Mouse (Mus musculus) embryonic facial prominence, embryonic 12.5 days (tissue): ENCODE results near the gene Apoa2. TPM values are rescaled to one million over a fixed set of nuclear protein-coding genes. Genes with fewer than 3 reads are reported as not detected.

ENCODE experiments used
- ATAC-seq: fragments of 200-750 bp; cut with Nextera tagmentation; 2 replicates; pipeline ENCODE4 v1.8.0; 2017; ENCODE audit not compliant: insufficient number of reproducible peaks, insufficient read depth, low FRiP score, low TSS enrichment
- H3K27ac ChIP-seq: fragments of 300-500 bp; sonication (generic); 2 replicates; pipeline ENCODE4 v1.5.1; 2016; ENCODE audit warnings: mild to moderate bottlenecking
- H3K27me3 ChIP-seq: fragments of 300-500 bp; sonication (generic); 2 replicates; pipeline ENCODE4 v1.6.1; 2016; ENCODE audit warnings: mild to moderate bottlenecking, moderate library complexity
- H3K36me3 ChIP-seq: fragments of 300-500 bp; sonication (generic); 2 replicates; pipeline ENCODE4 v1.6.1; 2016; ENCODE audit warnings: mild to moderate bottlenecking
- H3K4me1 ChIP-seq: fragments of 300-500 bp; sonication (generic); 2 replicates; pipeline ENCODE4 v1.6.1; 2016
- H3K4me2 ChIP-seq: fragments of 300-500 bp; sonication (generic); replicated peaks from 2 replicates; pipeline ENCODE4 v1.6.1; 2016; ENCODE audit warnings: mild to moderate bottlenecking, moderate library complexity
- H3K4me3 ChIP-seq: fragments of 300-500 bp; sonication (generic); 2 replicates; pipeline ENCODE4 v1.5.1; 2016; ENCODE audit warnings: mild to moderate bottlenecking
- H3K9ac ChIP-seq: fragments of 300-500 bp; sonication (generic); 2 replicates; pipeline ENCODE4 v1.6.1; 2016; ENCODE audit warnings: mild to moderate bottlenecking, moderate library complexity
- H3K9me3 ChIP-seq: fragments of 300-500 bp; sonication (generic); 2 replicates; pipeline ENCODE4 v1.6.1; 2016; ENCODE audit warnings: mild to moderate bottlenecking, moderate library complexity
- WGBS: fragments of 180-500 bp; shearing (Covaris S2); methylation state at CpG from one replicate; pipeline ENCODE4 v1.1.7; 2016; 5-methylcytosine and 5-hydroxymethylcytosine counted together
- polyA plus RNA-seq: library from polyadenylated mRNA; unstranded; fragments of >200 nt; fragmentation: Nextera tagmentation; extraction: Ambion mirVana; gene quantifications from 2 replicates; pipeline ENCODE4 v1.2.1, GENCODE M21; 2016

Gene Apoa2
- polyA plus RNA-seq, 1 experiment from 2014 or later: 3.5 TPM

- peaks cover 36% of the 10 kb centered on the region for H3K36me3 ChIP-seq
Observed at GRCm38 (mm10) chr1:171256095-171256818, 31.4 kb downstream of the Apoa2 start.

GRCm38 (mm10) chr1:171256937-171257548 is 32.2 kb downstream of the Apoa2 start:
- no peaks in the 10 kb centered on the region for H3K9me3 ChIP-seq
- 69% methylated on average over 15 of the region's 15 CpGs for WGBS
- no peak overlapping the region for H3K4me3 ChIP-seq
- H3K36me3 ChIP-seq: peaks cover 36% of the 10 kb centered on the region
- peaks cover 18% of the 10 kb centered on the region for H3K4me1 ChIP-seq
- H3K27me3 ChIP-seq: no peaks in the 10 kb centered on the region
- H3K27ac ChIP-seq: no peak overlapping the region
- no peak for ATAC-seq
- H3K4me2 ChIP-seq: no peak overlapping the region
- no peak overlapping the region for H3K9ac ChIP-seq

More at GRCm38 (mm10) chr1:171256095-171256818, 31.4 kb downstream of the Apoa2 start:
- ATAC-seq: no peak
- H3K27me3 ChIP-seq: no peaks in the 10 kb centered on the region
- H3K9ac ChIP-seq: no peak overlapping the region
- H3K4me2 ChIP-seq: no peak overlapping the region
- no peak overlapping the region for H3K27ac ChIP-seq
- WGBS: 88% methylated on average over 24 of the region's 24 CpGs
- H3K4me1 ChIP-seq: peaks cover 22% of the 10 kb centered on the region
- H3K9me3 ChIP-seq: no peaks in the 10 kb centered on the region
- no peak overlapping the region for H3K4me3 ChIP-seq

DNA sequence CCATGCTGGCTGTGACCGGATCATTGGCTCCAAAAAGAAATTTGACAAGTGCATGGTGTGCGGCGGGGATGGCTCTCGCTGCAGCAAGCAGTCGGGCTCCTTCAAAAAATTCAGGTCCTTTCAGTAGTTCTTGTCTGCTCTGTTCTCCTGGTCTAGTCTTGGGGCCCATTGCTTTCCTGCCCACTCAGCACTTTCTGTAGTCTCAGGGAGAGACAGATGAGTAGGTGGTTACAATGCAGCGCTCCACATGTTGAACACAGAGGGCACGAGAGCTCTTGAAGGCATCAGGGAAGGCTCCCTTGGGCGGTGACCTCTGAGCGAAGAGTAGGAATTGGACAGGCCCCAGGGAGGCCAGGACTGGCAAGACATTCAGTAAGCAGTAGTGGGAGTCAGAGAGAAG is 32.9 kb downstream of the Apoa2 start:
- Histone ChIP-seq H3K4me1 (peaks cover 18% of the 10 kb centered on the region), H3K27me3 (no peaks in the 10 kb centered on the region), H3K4me2 (no peak overlapping the region), H3K9me3 (no peaks in the 10 kb centered on the region), H3K9ac (no peak overlapping the region), H3K27ac (no peak overlapping the region), H3K4me3 (no peak overlapping the region), H3K36me3 (peaks cover 36% of the 10 kb centered on the region)
- WGBS: 89% methylated on average over 9 of the region's 9 CpGs
- ATAC-seq: no peak

DNA sequence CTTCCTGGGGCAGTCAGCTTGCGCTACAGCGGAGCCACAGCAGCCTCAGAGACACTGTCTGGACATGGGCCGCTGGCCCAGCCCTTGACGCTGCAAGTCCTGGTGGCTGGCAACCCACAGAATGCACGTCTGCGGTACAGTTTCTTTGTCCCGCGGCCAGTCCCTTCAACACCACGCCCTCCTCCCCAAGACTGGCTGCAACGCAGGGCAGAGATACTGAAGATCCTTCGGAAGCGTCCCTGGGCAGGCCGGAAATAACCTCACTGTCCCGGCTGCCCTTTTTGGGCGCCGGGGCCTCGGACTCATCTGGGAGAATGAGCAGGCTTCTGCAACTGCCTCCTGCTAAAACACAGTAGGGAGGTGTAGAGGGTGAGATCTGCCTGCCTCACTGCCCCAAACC is 34.1 kb downstream of the Apoa2 start:
- 85% methylated on average over 17 of the region's 17 CpGs for WGBS

DNA sequence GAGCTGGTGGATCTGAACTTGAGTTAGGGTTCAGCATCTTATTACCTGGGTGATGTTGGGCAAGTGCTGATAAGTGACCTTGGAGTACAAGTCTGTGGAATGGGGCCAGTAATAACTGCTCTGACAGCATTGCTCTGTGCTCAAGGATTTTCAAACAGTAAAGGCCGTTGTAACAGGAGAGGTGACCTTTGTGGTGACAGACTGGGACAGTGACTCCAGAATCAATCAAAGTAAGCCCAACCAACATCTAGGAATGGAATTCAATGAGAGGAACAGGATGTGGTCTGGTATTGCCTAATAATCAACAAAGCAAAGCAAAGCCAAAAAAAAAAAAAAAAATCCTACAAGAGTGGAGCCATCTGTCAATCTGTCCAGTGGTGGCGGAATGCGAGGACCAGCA is 35.5 kb downstream of the Apoa2 start:
- H3K4me1 ChIP-seq: peaks cover 16% of the 10 kb centered on the region
- H3K9ac ChIP-seq: no peak overlapping the region
- no peak for ATAC-seq
- no peak overlapping the region for H3K4me3 ChIP-seq
- no peak overlapping the region for H3K4me2 ChIP-seq
- 70% methylated on average over 3 of the region's 3 CpGs for WGBS
- H3K36me3 ChIP-seq: peaks cover 25% of the 10 kb centered on the region
- H3K27me3 ChIP-seq: no peaks in the 10 kb centered on the region
- H3K27ac ChIP-seq: no peak overlapping the region
- H3K9me3 ChIP-seq: no peaks in the 10 kb centered on the region

More for the DNA sequence above, 34.1 kb downstream of the Apoa2 start:
- no peak for ATAC-seq
- Histone ChIP-seq H3K36me3 (peaks cover 34% of the 10 kb centered on the region), H3K27ac (no peak overlapping the region), H3K9me3 (no peaks in the 10 kb centered on the region), H3K4me2 (no peak overlapping the region), H3K4me3 (no peak overlapping the region), H3K27me3 (no peaks in the 10 kb centered on the region), H3K4me1 (peaks cover 17% of the 10 kb centered on the region), H3K9ac (no peak overlapping the region)

GRCm38 (mm10) chr1:171262594-171263130 is 37.8 kb downstream of the Apoa2 start:
- H3K36me3 ChIP-seq: peaks cover 12% of the 10 kb centered on the region
- peak overlapping the region; percentile 24 for H3K4me3 ChIP-seq
- peak; percentile 77 for ATAC-seq
- no peaks in the 10 kb centered on the region for H3K27me3 ChIP-seq
- 0 out of 2 replicates have a peak overlapping the region, but pooled peaks have one; percentile 45 for H3K9ac ChIP-seq
- H3K9me3 ChIP-seq: no peaks in the 10 kb centered on the region
- WGBS: 3% methylated on average over 8 of the region's 8 CpGs
- peak overlapping the region; percentile 51 for H3K4me2 ChIP-seq
- H3K4me1 ChIP-seq: peaks cover 16% of the 10 kb centered on the region
- H3K27ac ChIP-seq: peak overlapping the region; percentile 92

GRCm38 (mm10) chr1:171263185-171263611 is 38.3 kb downstream of the Apoa2 start:
- 0 out of 2 replicates have a peak overlapping the region, but pooled peaks have one; percentile 45 for H3K9ac ChIP-seq
- no peaks in the 10 kb centered on the region for H3K9me3 ChIP-seq
- peak; percentile 82 for ATAC-seq
- peak overlapping the region; percentile 51 for H3K4me2 ChIP-seq
- WGBS: 8% methylated on average over 2 of the region's 2 CpGs
- no peaks in the 10 kb centered on the region for H3K27me3 ChIP-seq
- H3K36me3 ChIP-seq: peaks cover 8% of the 10 kb centered on the region
- H3K4me3 ChIP-seq: peak overlapping the region; percentile 24
- H3K27ac ChIP-seq: peak overlapping the region; percentile 92
- peaks cover 16% of the 10 kb centered on the region for H3K4me1 ChIP-seq

- Histone ChIP-seq H3K4me2 (peak overlapping the region; percentile 51), H3K4me3 (no peak overlapping the region), H3K36me3 (peaks cover 6% of the 10 kb centered on the region), H3K27me3 (no peaks in the 10 kb centered on the region), H3K4me1 (peaks cover 16% of the 10 kb centered on the region), H3K27ac (peak overlapping the region; percentile 92), H3K9me3 (no peaks in the 10 kb centered on the region), H3K9ac (no peak overlapping the region)
- ATAC-seq: peak; percentile 19; the same call in 1 of the 2 replicates
- WGBS: 70% methylated on average over 3 of the region's 3 CpGs
Observed at GRCm38 (mm10) chr1:171263666-171264461, 39.0 kb downstream of the Apoa2 start.

GRCm38 (mm10) chr1:171265971-171266744 is 41.3 kb downstream of the Apoa2 start:
- Histone ChIP-seq H3K4me2 (no peak overlapping the region), H3K9me3 (no peaks in the 10 kb centered on the region), H3K4me1 (peaks cover 23% of the 10 kb centered on the region), H3K36me3 (no peaks in the 10 kb centered on the region), H3K27ac (no peak overlapping the region), H3K9ac (no peak overlapping the region), H3K27me3 (no peaks in the 10 kb centered on the region), H3K4me3 (no peak overlapping the region)
- ATAC-seq: no peak
- 62% methylated on average over 4 of the region's 4 CpGs for WGBS

GRCm38 (mm10) chr1:171268341-171268740 is 43.5 kb downstream of the Apoa2 start:
- no peak overlapping the region for H3K4me3 ChIP-seq
- H3K27me3 ChIP-seq: no peaks in the 10 kb centered on the region
- no peak overlapping the region for H3K27ac ChIP-seq
- peaks cover 18% of the 10 kb centered on the region for H3K4me1 ChIP-seq
- no peaks in the 10 kb centered on the region for H3K9me3 ChIP-seq
- peaks cover 15% of the 10 kb centered on the region for H3K36me3 ChIP-seq
- ATAC-seq: no peak
- 68% methylated on average over 1 of the region's 1 CpGs for WGBS
- no peak overlapping the region for H3K9ac ChIP-seq
- no peak overlapping the region for H3K4me2 ChIP-seq
